Mouse (Mus musculus) liver, postnatal 0 days (tissue): ENCODE data around the gene Gnb3.

ENCODE experiments used
- CTCF ChIP-seq: sonication (generic); IDR thresholded peaks from 2 replicates; pipeline ENCODE4 v1.5.1; 2016; ENCODE audit warnings: antibody characterized with exemption, low read depth
- EP300 ChIP-seq: IDR thresholded peaks from 2 replicates; pipeline ENCODE4 v1.6.1; 2016; ENCODE audit warnings: antibody characterized with exemption, low read depth, mild to moderate bottlenecking

DNA sequence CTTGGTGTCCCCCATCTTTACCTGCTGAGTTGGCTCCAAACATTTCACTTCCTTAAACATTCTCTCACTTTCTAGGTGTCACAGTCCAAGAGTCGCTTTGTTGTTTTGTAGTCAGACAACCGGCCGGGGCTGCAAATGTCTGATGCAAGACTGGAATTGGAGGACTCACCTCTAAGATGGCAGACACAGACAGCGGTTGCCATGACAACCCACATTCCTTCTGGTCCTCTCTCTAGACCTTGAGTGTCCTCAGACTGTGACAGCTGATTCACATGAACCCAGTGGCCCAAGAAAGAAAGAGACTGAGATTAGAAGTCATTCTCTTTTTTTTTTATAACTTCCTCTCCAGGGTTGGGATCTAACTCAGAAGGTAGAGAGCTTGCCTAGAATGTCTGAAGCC, 50.6 kb downstream of the Gnb3 start:
- TF ChIP-seq CTCF (no peak), EP300 (no peak)
